Mouse (Mus musculus) midbrain, embryonic 13.5 days (tissue): ENCODE measurements around the gene Kcnma1. TPM values are rescaled to one million over a fixed set of nuclear protein-coding genes. Genes with fewer than 3 reads are reported as not detected.

Source experiments
- ATAC-seq: fragments of 200-750 bp; cut with Nextera tagmentation; 2 replicates; pipeline ENCODE4 v1.8.0; 2017; ENCODE audit warnings: mild to moderate bottlenecking, moderate TSS enrichment, moderate library complexity
- H3K27ac ChIP-seq: fragments of 300-500 bp; sonication (generic); 2 replicates; pipeline ENCODE4 v1.5.1; 2015; ENCODE audit warnings: inconsistent platforms, mild to moderate bottlenecking, moderate library complexity
- H3K27me3 ChIP-seq: fragments of 300-500 bp; sonication (generic); 2 replicates; pipeline ENCODE4 v1.6.1; 2015; ENCODE audit warnings: mild to moderate bottlenecking, inconsistent platforms
- H3K36me3 ChIP-seq: fragments of 300-500 bp; sonication (generic); 2 replicates; pipeline ENCODE4 v1.6.1; 2015; ENCODE audit warnings: mild to moderate bottlenecking, inconsistent platforms
- H3K4me1 ChIP-seq: fragments of 300-500 bp; sonication (generic); replicated peaks from 2 replicates; pipeline ENCODE4 v1.6.1; 2015; ENCODE audit warnings: inconsistent platforms
- H3K4me2 ChIP-seq: fragments of 300-500 bp; sonication (generic); replicated peaks from 2 replicates; pipeline ENCODE4 v1.6.1; 2015; ENCODE audit warnings: moderate library complexity, mild to moderate bottlenecking, inconsistent platforms
- H3K4me3 ChIP-seq: fragments of 300-500 bp; sonication (generic); replicated peaks from 2 replicates; pipeline ENCODE4 v1.5.1; 2015; ENCODE audit warnings: mild to moderate bottlenecking, inconsistent platforms
- H3K9ac ChIP-seq: fragments of 300-500 bp; sonication (generic); replicated peaks from 2 replicates; pipeline ENCODE4 v1.6.1; 2015; ENCODE audit warnings: mild to moderate bottlenecking, inconsistent platforms
- H3K9me3 ChIP-seq: fragments of 300-500 bp; sonication (generic); 2 replicates; pipeline ENCODE4 v1.6.1; 2016; ENCODE audit warnings: mild to moderate bottlenecking, inconsistent platforms
- WGBS: fragments of 180-500 bp; shearing (Covaris S2); methylation state at CpG from one replicate; pipeline ENCODE4 v1.1.7; 2015; 5-methylcytosine and 5-hydroxymethylcytosine counted together
- polyA plus RNA-seq: library from polyadenylated mRNA; unstranded; fragments of >200 nt; fragmentation: Nextera tagmentation; extraction: Ambion mirVana; gene quantifications from 2 replicates; pipeline ENCODE4 v1.2.1, GENCODE M21; 2015

Kcnma1 gene
- polyA plus RNA-seq, 1 experiment from 2014 or later, result 8.1 TPM

GRCm38 (mm10) chr14:23572778-23573177 is 441.5 kb downstream of the Kcnma1 start:
- H3K27me3 ChIP-seq, result peaks cover 7% of the 10 kb centered on the region

GRCm38 (mm10) chr14:23570251-23570650 is 444.0 kb downstream of the Kcnma1 start:
- H3K4me2 ChIP-seq, result no peak overlapping the region
- no peaks in the 10 kb centered on the region for H3K9me3 ChIP-seq
- 76% methylated on average over 1 of the region's 1 CpGs for WGBS
- H3K36me3 ChIP-seq, result no peaks in the 10 kb centered on the region
- H3K9ac ChIP-seq, result no peak overlapping the region
- no peaks in the 10 kb centered on the region for H3K4me1 ChIP-seq
- H3K27me3 ChIP-seq, result 0 out of 2 replicates have a peak, but pooled peaks cover 4% of the 10 kb centered on the region
- no peak overlapping the region for H3K27ac ChIP-seq
- H3K4me3 ChIP-seq, result no peak overlapping the region
- no peak for ATAC-seq

More at GRCm38 (mm10) chr14:23572778-23573177, 441.5 kb downstream of the Kcnma1 start:
- Histone ChIP-seq H3K4me2 (no peak overlapping the region), H3K4me1 (no peaks in the 10 kb centered on the region), H3K9ac (no peak overlapping the region), H3K36me3 (no peaks in the 10 kb centered on the region), H3K9me3 (no peaks in the 10 kb centered on the region), H3K27ac (no peak overlapping the region), H3K4me3 (no peak overlapping the region)
- ATAC-seq, result no peak
- 49% methylated on average over 1 of the region's 1 CpGs for WGBS

GRCm38 (mm10) chr14:23565931-23566330 is 448.4 kb downstream of the Kcnma1 start:
- Histone ChIP-seq H3K4me2 (no peak overlapping the region), H3K27ac (no peak overlapping the region), H3K4me3 (no peak overlapping the region), H3K4me1 (peaks cover 7% of the 10 kb centered on the region; the same call in 1 of the 2 replicates), H3K9ac (no peak overlapping the region), H3K36me3 (no peaks in the 10 kb centered on the region), H3K9me3 (no peaks in the 10 kb centered on the region), H3K27me3 (no peaks in the 10 kb centered on the region)
- 77% methylated on average over 3 of the region's 3 CpGs for WGBS
- no peak for ATAC-seq

GRCm38 (mm10) chr14:23564474-23564873 is 449.8 kb downstream of the Kcnma1 start:
- Histone ChIP-seq H3K27ac (no peak overlapping the region), H3K4me2 (no peak overlapping the region), H3K9me3 (no peaks in the 10 kb centered on the region), H3K36me3 (no peaks in the 10 kb centered on the region), H3K4me3 (no peak overlapping the region), H3K4me1 (peaks cover 7% of the 10 kb centered on the region; the same call in 1 of the 2 replicates), H3K27me3 (no peaks in the 10 kb centered on the region), H3K9ac (no peak overlapping the region)
- ATAC-seq, result no peak
- 40% methylated on average over 7 of the region's 7 CpGs for WGBS

- Histone ChIP-seq H3K4me2 (no peak overlapping the region), H3K9ac (no peak overlapping the region), H3K4me1 (peaks cover 7% of the 10 kb centered on the region; the same call in 1 of the 2 replicates), H3K27ac (no peak overlapping the region), H3K4me3 (no peak overlapping the region), H3K9me3 (no peaks in the 10 kb centered on the region), H3K36me3 (no peaks in the 10 kb centered on the region), H3K27me3 (no peaks in the 10 kb centered on the region)
- ATAC-seq, result no peak
- 63% methylated on average over 2 of the region's 2 CpGs for WGBS
Observed at GRCm38 (mm10) chr14:23563180-23563579, 451.1 kb downstream of the Kcnma1 start.

- Histone ChIP-seq H3K27me3 (no peaks in the 10 kb centered on the region), H3K9me3 (no peaks in the 10 kb centered on the region), H3K4me1 (peaks cover 7% of the 10 kb centered on the region; the same call in 1 of the 2 replicates), H3K4me2 (no peak overlapping the region), H3K4me3 (no peak overlapping the region), H3K27ac (no peak overlapping the region), H3K36me3 (no peaks in the 10 kb centered on the region), H3K9ac (no peak overlapping the region)
- ATAC-seq, result no peak
- 85% methylated on average over 2 of the region's 2 CpGs for WGBS
Observed at GRCm38 (mm10) chr14:23555647-23556046, 458.6 kb downstream of the Kcnma1 start.

- Histone ChIP-seq H3K27ac (no peak overlapping the region), H3K4me2 (no peak overlapping the region), H3K9ac (no peak overlapping the region), H3K4me1 (peaks cover 7% of the 10 kb centered on the region; the same call in 1 of the 2 replicates), H3K36me3 (no peaks in the 10 kb centered on the region), H3K9me3 (no peaks in the 10 kb centered on the region), H3K4me3 (no peak overlapping the region), H3K27me3 (no peaks in the 10 kb centered on the region)
- no peak for ATAC-seq
- WGBS, result 49% methylated on average over 5 of the region's 5 CpGs
Observed at GRCm38 (mm10) chr14:23552252-23552974, 461.9 kb downstream of the Kcnma1 start.

GRCm38 (mm10) chr14:23550467-23550866 is 463.8 kb downstream of the Kcnma1 start:
- no peak overlapping the region for H3K4me2 ChIP-seq
- 91% methylated on average over 3 of the region's 3 CpGs for whole genome bisulfite sequencing
- H3K9me3 ChIP-seq, result no peaks in the 10 kb centered on the region
- ATAC-seq, result no peak
- no peak overlapping the region for H3K27ac ChIP-seq
- H3K36me3 ChIP-seq, result no peaks in the 10 kb centered on the region
- peaks cover 5% of the 10 kb centered on the region; the same call in 1 of the 2 replicates for H3K4me1 ChIP-seq
- no peak overlapping the region for H3K4me3 ChIP-seq
- H3K9ac ChIP-seq, result no peak overlapping the region
- H3K27me3 ChIP-seq, result no peaks in the 10 kb centered on the region

GRCm38 (mm10) chr14:23542131-23542530 is 472.2 kb downstream of the Kcnma1 start:
- Histone ChIP-seq H3K36me3 (no peaks in the 10 kb centered on the region), H3K4me1 (no peaks in the 10 kb centered on the region), H3K4me3 (no peak overlapping the region), H3K9ac (no peak overlapping the region), H3K4me2 (no peak overlapping the region), H3K27ac (no peak overlapping the region), H3K27me3 (no peaks in the 10 kb centered on the region), H3K9me3 (no peaks in the 10 kb centered on the region)
- WGBS, result 92% methylated on average over 6 of the region's 6 CpGs
- ATAC-seq, result no peak

GRCm38 (mm10) chr14:23539621-23540020 is 474.7 kb downstream of the Kcnma1 start:
- Histone ChIP-seq H3K4me2 (no peak overlapping the region), H3K4me3 (no peak overlapping the region), H3K36me3 (no peaks in the 10 kb centered on the region), H3K9me3 (0 out of 2 replicates have a peak, but pooled peaks cover 2% of the 10 kb centered on the region), H3K27me3 (no peaks in the 10 kb centered on the region), H3K4me1 (no peaks in the 10 kb centered on the region), H3K27ac (no peak overlapping the region), H3K9ac (no peak overlapping the region)
- ATAC-seq, result no peak
- 88% methylated on average over 3 of the region's 3 CpGs for WGBS

- Histone ChIP-seq H3K4me2 (no peak overlapping the region), H3K27ac (no peak overlapping the region), H3K9ac (no peak overlapping the region), H3K9me3 (0 out of 2 replicates have a peak, but pooled peaks cover 6% of the 10 kb centered on the region), H3K4me1 (no peaks in the 10 kb centered on the region), H3K4me3 (no peak overlapping the region), H3K27me3 (no peaks in the 10 kb centered on the region), H3K36me3 (no peaks in the 10 kb centered on the region)
- ATAC-seq, result no peak
- 95% methylated on average over 3 of the region's 3 CpGs for WGBS
Observed at GRCm38 (mm10) chr14:23533346-23533745, 480.9 kb downstream of the Kcnma1 start.

GRCm38 (mm10) chr14:23531735-23532525 is 482.4 kb downstream of the Kcnma1 start:
- Histone ChIP-seq H3K4me2 (no peak overlapping the region), H3K4me3 (no peak overlapping the region), H3K27me3 (no peaks in the 10 kb centered on the region), H3K9ac (no peak overlapping the region), H3K36me3 (no peaks in the 10 kb centered on the region), H3K27ac (no peak overlapping the region), H3K9me3 (0 out of 2 replicates have a peak, but pooled peaks cover 6% of the 10 kb centered on the region), H3K4me1 (no peaks in the 10 kb centered on the region)
- WGBS, result 78% methylated on average over 8 of the region's 8 CpGs
- no peak for ATAC-seq
